Mouse (Mus musculus) cerebellum, postnatal 4 days (tissue): Measurements from ENCODE around the gene Dlgap3.

ENCODE experiments used
- DNase-seq, 2 experiments: peaks; one replicate each; pipeline ENCODE4 v3.0.0; 2022; ENCODE audit warnings: low spot score in 2 of 2, mixed read lengths in 1 of 2

The Dlgap3 gene

GRCm38 (mm10) chr4:127168914-127169345, at the start of gene Dlgap3:
Dlgap3 (plus strand) TSS chr4:127169204.
- peak; percentile 38 to 69 for DNase-seq

- no peak for DNase-seq
Measured at GRCm38 (mm10) chr4:127123391-127123790, 45.6 kb upstream of the Dlgap3 start, which contains the start of gene Tmem35b. Tmem35b (plus strand) TSS chr4:127123691.

GRCm38 (mm10) chr4:127124331-127124730, 44.7 kb upstream of the Dlgap3 start:
- DNase-seq: no peak

GRCm38 (mm10) chr4:127125834-127126463, 43.1 kb upstream of the Dlgap3 start:
- DNase-seq: peak; percentile 57 to 81

- no peak for DNase-seq
Measured at GRCm38 (mm10) chr4:127134687-127135086, 34.3 kb upstream of the Dlgap3 start.

GRCm38 (mm10) chr4:127137591-127137990, 31.4 kb upstream of the Dlgap3 start:
- DNase-seq: no peak

GRCm38 (mm10) chr4:127138486-127138885, 30.5 kb upstream of the Dlgap3 start:
- peak in 1 of 2 experiments; percentile 40 for DNase-seq

- no peak for DNase-seq
Measured at GRCm38 (mm10) chr4:127150031-127150430, 19.0 kb upstream of the Dlgap3 start.

GRCm38 (mm10) chr4:127153345-127153744, 15.7 kb upstream of the Dlgap3 start:
- DNase-seq: no peak

- DNase-seq: no peak
Measured at GRCm38 (mm10) chr4:127155757-127156156, 13.2 kb upstream of the Dlgap3 start.

- no peak for DNase-seq
Measured at GRCm38 (mm10) chr4:127157746-127158145, 11.3 kb upstream of the Dlgap3 start.

- DNase-seq: no peak
Measured at GRCm38 (mm10) chr4:127163926-127164325, 5.1 kb upstream of the Dlgap3 start.

GRCm38 (mm10) chr4:127167096-127167495, 1.9 kb upstream of the Dlgap3 start:
- DNase-seq: no peak

- no peak for DNase-seq
Measured at GRCm38 (mm10) chr4:127167731-127168130, 1.3 kb upstream of the Dlgap3 start.

- peak; percentile 45 to 76 for DNase-seq
Measured at GRCm38 (mm10) chr4:127168211-127168913, 642 bp upstream of the Dlgap3 start.

GRCm38 (mm10) chr4:127169346-127170221, 580 bp downstream of the Dlgap3 start:
- DNase-seq: peak in 1 of 2 experiments; percentile 51

- DNase-seq: peak in 1 of 2 experiments; percentile 79
Measured at GRCm38 (mm10) chr4:127170866-127171265, 1.9 kb downstream of the Dlgap3 start.

- DNase-seq: no peak
Measured at GRCm38 (mm10) chr4:127171341-127171905, 2.4 kb downstream of the Dlgap3 start.

- no peak for DNase-seq
Measured at GRCm38 (mm10) chr4:127172119-127172518, 3.1 kb downstream of the Dlgap3 start.

GRCm38 (mm10) chr4:127172614-127173013, 3.6 kb downstream of the Dlgap3 start:
- DNase-seq: no peak

- DNase-seq: no peak
Measured at GRCm38 (mm10) chr4:127173461-127173860, 4.5 kb downstream of the Dlgap3 start.
